Mouse (Mus musculus) lung, postnatal 10 days (tissue): ENCODE results near the gene Dnajc19.
"Not testable (repeated sequence)": the region's sequence is repeated elsewhere in the genome, so short reads cannot be mapped to it uniquely, and the experiment has no call there.

Experiments used
- DNase-seq: peaks from one replicate; pipeline ENCODE4 v3.0.0; 2021

The Dnajc19 gene

DNA sequence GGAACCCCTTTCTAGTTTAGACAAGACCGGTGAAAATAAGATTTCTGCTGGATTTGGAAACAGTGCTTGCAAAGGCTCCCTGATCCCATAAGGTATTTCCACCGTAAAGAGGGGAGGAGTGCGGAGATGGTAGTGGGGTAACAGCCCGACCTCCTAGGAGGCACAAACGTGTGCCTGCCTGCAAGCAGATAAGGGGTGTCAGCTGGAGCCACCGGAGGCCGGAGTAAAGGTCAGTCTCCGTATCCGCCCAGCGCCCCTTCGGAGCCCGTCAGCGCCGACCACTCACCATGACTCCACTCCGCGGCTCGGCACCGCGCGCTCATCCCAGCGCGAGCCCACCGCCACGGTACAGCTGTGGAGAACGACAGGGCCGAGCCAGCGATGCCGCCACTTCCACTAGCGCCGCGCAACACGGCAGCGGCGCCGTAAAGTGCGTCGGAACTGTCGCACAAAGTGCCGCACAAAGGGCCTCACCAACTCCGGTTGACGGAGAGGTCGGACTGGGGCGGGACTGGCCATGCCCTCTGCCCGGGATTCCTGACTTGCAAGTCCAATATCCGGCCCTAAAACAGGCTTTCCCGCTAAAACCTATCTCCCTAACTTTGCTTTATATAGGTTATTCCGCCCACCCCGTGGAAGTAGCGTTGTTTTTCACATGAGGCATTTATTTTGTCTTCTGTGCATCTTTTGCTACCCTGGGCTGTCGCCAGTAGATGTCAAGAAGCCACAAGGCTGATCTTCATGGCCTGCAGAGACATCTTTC, at the start of gene Dnajc19:
Dnajc19 (minus strand) TSS at position 422 of the 763 bp plus-strand sequence.
- peak; percentile 95 for DNase-seq

DNA sequence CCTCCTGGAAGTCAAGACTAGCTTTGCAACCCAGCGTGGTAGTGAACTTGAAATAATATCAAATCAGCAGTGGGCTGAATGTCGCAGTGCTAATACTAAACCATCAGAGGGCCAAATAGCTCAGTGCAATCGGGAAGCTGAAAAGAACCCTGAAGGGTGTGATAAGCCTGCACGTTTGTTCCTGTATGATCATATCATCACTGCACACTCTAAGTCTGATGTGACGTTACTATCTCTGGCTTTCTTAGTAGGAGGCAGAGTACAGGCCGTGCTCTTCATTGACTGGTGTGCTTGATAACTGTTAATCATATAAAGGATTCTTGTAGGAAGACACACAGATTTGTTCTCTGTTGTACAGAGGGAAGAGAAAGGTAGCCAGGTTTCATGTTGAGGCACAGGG, 48.8 kb upstream of the Dnajc19 start:
- DNase-seq = no peak

DNA sequence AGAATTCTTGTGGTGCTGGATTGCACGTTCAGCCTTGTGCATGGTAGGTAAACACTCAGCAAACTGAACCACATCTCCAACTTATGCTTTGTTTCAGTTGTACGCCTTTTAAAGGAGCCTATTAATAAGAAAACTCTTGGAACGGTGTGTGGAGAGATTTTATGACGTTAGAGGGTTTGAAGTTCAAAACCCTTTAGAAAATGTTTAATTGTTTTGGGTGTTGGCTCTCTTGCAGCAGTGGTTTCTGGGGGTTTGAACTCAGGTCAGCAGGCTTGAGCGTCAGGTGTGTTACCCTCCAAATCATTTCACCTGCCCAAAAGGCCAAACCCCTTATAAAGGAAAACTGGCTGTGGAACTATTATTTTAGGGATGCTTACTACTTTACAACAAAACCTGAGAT, 40.2 kb upstream of the Dnajc19 start:
- DNase-seq = no peak

DNA sequence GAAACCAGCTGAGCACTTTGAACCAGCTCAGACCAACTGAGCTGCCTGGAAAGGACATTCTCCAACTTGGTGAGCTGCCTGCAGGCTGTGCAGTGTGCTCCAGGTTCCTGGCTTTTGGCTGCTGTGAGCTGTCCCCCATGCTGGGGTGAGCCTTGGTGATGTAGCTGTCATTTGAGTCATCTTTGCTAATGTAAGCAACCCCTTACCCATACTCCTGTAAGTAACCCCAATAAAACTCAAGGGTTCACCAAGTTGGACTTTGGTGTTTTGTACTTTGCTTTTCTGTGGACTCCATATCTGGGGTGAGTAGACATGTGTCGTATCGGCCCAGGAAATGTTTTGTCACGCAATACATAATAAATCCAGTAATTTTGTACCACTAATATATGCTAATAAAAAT, 39.7 kb upstream of the Dnajc19 start:
- no peak for DNase-seq

DNA sequence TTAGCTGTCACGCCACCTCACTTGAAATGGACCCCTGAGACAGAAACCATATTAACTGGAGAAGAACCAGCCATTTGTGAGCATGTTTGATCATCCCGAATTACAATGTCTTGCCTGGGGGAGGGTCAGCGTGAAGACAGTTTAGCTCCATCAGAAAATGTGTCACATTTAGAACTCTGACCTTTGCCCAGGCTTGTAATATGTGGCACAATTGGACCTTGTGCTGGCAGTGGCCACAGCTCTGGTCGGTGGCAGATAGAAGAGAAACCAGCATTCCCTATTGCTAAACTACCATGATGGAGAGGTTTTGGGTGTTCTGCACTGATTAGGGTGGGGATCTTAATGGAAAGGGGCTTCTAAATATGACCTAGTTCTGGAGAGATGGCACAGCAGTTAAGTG, 38.7 kb upstream of the Dnajc19 start:
- DNase-seq = no peak

DNA sequence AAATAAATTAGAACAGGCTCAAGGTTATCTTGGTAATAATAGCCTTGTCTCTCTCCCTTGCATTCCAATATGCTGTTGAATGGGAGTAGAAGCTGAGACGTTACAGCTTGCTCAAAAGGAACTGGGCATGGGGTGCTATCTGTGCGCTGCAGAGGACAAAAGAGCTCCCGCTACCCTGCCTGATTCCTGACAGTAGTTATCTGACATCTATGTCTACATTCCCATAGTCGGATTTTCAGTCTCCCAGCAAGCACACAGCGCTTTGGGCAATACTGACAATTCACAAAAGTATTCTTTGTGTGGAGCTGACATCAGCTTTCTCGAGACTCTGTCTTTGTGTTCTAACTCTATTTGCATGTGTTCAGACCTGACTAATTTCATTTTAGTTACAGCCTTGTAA, 34.7 kb upstream of the Dnajc19 start:
- no peak for DNase-seq

DNA sequence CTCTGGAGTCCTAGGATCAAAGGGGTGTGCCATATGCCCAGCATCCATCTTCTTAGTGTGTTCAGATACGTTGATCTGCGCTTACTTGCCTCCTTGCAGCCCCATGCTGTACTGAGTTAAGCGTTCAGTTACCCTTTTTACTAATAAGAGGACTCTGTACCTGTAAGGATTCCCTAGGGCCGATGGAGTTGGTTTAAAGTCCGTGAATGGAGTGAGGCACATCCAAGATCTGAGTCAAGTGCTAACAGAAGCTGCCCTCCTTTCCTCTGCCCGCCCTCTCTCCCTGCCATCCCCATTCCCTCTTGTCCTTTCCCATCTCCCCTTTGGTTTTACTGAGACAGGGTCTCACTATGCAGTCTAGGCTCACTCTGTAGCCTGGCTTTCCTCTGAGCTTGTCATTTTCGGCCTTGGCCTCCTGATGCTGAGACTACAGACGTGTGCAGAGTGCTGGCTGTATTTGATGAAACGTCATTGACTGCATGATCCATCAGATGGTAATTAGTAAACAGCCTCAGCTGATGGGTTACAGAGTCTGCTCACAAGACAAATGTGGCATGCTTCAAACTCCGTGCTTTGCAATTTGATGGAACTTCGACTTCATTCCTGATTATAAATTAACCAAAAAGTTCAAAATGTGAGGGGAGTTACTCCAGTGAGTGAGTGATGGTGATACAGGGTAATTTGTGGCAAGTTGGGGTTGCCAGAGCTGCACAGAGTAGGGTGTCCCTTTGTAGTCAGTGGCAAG, 31.0 kb upstream of the Dnajc19 start:
- no peak for DNase-seq

DNA sequence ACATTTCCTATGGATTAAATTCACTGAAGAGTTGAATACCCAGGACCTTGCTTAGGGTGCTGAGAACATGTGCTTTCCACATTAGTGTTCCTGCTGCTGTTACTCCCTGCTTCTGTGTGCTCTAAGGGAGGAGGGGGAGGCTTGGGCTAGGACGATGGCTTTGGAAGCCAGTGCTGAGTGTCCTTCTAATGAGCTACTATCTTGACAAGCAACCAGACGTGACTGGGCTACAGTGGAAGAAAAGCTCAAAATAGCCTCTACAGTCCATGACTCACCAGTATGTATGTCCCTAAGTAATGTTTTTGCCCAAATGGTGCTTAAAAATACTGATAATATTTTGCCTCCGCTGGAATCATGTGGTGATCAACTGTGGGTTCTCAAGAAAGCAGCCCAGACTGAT, 26.5 kb upstream of the Dnajc19 start:
- no peak for DNase-seq

DNA sequence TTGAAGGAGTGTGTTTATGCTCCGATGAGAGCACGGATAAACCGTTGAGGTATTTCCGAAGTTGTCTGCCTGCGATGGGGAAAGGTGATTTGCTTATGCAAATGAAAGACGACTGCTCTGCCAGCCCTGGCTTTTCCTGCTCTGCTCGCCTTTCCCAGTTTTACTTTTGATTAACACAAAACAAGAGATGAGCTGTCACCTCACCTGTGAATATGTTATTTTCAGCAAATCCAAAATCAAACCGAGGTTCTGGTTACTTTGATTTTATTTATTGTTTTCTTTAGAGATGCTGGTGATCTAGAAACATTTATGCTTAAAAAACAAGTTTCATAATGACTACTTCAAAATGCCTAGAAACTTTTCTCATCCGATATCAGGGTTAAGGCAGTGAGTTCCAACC, 25.3 kb upstream of the Dnajc19 start:
- no peak for DNase-seq

DNA sequence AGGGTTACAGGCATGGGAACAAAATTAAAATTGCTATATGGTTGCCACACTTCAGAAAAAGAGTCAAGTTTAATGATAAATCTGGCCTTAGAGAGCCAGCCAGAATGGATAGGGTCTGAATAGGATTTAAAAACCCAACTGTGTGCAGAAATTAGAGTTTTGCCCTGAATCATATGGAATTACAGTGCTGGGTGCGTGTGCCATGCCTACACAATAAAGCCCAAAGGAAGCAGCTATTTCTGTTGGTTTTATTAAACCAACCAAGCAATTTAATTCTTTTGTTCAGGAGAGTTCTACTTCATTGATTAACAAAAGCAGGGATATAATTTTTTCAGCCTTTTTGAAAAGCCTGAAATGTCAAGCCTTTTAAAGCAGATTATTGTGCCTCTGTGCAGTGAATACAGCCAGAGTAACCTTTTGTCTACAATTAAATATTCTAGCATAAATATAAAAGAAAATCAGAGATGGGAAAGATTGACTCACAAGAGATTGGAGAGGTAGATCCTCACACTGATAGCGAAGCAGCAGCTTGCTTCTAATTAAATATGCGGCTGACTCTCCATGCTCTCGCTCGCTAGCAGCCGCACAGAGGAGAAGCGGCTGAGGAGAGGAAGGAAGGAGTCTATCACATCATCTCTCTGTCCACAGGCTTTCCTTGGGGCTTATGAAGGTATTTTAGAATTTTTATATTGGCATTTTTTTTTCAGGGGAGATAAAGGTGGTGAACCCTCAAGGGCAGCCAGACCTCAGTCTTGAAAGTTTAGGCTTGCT, 23.0 kb upstream of the Dnajc19 start:
- DNase-seq = no peak

DNA sequence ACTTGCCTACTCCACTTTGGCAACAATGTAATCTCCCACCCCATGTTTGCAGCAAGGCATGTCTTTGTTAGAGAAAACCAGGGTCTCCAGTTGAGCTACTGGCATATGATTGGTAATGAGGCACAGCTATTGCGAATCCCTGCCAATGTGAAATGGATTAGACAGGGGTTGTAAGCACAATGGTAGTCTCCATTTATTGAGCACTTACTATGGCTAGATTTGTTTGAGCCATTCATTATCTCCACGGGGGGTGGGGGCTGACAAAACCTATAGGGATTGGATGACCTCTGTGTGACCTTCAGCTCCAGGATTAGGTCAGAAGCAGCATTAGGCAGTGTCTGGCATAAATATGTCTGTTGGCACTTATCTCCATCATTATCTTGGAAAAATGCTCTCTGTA, 21.8 kb upstream of the Dnajc19 start:
- DNase-seq = no peak

DNA sequence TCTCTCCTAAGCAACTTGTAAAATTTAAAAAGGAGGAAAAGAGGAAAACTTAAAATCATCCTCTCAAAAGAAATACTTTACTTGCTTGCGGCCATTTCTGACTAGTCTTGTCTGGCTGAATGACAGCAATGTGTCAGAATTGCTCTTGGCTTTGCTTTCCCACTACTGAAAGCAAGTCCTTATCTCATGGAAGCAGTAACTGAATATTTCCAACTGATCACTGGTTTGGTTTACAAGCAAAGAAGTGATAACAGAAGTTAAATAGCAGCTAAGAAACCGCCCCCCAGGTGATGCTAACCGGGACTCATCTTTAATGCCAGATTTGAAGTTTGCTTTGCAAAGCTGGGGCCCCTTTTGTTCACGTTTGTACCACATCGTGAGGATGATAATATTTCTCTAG, 2.5 kb upstream of the Dnajc19 start:
- DNase-seq = no peak

DNA sequence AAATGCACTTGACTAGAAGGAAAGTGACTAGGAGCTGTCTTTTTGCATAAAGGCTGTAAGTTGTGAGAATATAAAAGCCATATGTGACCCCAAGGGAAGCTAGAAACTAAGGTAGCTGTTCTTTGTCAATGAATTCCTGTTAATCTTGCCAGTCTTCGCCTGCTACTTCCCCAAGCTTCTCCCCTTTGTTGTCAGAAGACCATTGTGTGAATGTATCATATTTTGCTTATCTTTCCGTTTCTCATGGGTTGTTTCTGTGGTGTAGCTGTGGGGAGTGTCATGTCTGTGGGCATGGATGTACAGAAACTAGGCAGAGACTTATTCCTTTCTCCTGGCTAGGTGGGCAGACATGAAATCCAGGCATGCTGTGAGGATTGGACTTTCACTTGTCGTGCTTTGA, 808 bp upstream of the Dnajc19 start:
- DNase-seq = no peak

DNA sequence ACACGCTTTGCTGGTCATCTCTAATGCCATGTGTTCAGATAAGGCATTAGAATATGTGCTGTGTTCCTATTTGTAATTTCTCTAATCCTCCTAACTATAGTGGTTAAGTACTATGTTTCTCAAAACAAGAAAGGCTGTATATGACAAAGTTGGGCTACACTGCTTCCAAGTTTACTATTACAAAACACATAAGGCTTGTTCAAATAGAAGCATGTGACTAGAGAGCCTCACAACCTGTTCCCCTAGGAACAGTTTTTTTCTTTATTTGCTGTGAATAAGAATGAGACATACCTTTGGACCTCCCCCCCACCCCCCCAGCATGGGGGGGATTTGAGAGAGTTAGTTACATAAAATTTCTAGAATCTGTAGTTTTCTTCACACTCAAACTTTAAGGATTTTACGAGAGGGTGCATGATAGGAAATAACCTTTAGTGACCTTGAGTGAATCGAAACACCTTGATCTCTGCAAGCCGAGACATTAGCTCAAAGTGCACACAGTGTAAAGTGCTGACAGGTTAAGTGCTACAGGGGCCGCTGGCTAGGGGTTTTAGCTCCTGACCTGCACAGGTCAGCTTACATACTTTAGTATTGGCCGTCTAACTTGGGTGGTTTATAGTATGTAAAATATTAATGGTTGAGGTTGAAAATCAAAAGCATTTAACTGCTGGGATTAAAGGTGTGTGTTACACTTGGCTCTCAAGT, 4.9 kb downstream of the Dnajc19 start:
- no peak for DNase-seq

DNA sequence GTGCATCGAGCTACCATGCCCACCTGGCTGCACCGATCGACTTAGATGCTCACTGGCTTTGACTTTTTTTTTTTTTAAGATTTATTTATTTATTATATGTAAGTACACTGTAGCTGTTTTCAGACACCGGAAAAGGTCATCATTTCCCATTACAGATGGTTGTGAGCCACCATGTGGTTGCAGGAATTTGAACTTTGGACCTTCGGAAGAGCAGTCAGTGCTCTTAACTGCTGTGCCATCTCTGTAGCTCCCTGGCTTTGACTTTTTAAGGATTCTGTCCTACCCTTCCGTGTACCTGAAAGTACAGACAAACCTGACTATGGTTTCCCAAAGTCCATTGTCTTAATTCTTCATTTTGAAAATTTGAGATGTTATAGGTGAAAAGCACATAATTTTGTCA, 8.4 kb downstream of the Dnajc19 start:
- DNase-seq = no peak

DNA sequence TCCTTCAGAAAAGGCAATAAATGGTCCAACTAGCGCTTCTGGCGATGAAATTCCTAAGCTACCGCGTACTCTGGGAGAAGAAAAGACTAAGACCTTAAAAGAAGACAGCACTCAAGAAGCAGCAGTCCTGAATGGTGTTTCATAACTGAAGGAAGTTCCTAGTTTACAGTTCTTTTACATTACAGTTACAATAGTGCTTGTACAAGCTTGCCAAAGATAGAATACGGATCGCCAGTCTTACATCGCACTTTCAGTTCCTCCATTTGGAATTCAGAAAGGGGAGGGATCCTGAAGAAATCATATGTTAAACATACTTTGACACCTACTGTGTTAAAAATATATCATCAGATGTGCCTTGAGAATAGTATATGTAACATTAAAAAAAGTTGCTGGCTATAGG, 12.2 kb downstream of the Dnajc19 start:
- not testable (repeated sequence) for DNase-seq

DNA sequence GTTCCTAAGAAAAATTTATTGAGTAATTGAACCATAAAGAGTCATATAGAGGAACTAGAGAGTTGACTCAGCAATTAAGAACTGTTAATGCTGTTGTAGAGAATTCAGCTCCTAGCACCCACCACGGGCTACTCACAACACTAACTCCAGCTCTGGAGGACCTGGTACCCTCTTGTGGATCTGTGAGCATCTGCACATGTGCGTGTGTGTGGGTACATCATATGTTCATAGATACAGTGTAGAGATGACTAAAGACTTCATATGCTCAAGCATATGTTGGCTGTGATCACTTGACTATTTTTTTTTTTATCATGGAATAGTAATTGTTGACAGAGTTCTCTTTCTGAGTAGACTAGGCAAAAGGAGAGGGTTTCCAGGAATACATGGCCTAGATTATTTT, 18.8 kb downstream of the Dnajc19 start:
- no peak for DNase-seq

DNA sequence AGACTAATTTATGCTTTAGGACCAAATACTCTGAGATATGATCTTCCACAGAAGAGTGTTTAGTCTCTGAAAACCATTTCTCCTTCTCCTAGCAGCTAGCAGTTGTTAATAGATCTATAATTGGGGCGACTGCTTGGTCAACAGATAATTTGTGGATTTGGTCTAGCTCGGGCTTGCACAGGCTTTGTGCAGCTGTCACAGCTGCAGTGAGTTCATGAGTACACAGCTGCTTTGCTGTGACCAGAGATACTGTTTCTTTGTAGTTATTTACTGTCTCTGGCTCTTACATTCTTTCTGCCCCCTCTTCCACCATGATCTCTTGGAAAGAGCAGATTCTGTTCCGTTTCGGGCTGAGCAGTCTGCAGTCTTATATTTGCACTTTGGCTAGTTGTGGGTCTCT, 39.1 kb downstream of the Dnajc19 start:
- DNase-seq = no peak

DNA sequence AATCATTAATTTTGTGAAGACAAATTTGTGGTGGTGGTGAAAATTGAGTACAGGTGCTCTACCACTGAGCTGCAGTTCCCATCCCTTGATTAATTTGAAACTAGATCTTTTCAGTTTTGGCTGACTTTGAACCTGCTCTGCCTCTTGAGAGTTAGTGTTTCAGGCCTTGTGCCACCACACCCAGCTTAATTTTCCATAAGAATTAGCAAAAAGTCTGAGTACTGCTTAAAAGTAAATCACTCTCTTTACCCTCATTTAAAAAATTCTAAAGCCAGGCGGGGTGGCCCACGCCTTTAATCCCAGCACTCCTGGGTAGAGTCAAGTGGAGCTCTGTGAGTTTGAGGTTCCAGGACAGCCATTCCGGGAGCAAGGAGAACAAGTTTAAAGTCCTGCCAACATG, 45.4 kb downstream of the Dnajc19 start:
- DNase-seq = no peak

DNA sequence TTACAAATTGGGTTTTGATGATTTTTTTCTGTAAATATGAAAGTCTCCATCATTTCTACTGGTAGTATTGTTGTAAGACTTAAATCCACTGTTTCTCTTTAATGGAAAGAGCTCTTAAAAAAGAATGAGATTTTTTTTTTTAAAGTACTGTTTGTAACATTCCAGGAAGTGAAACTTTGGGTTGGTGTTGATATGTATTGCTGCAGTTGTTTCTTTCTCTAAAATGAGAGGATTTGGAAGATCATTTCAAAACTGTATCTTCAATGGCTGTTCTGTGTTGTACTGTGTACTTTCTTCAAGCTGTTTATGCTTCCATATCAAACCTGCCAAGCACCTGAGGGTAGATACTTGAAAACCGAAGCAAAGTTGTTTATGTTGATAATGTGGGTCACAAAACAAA, 46.3 kb downstream of the Dnajc19 start:
- no peak for DNase-seq

DNA sequence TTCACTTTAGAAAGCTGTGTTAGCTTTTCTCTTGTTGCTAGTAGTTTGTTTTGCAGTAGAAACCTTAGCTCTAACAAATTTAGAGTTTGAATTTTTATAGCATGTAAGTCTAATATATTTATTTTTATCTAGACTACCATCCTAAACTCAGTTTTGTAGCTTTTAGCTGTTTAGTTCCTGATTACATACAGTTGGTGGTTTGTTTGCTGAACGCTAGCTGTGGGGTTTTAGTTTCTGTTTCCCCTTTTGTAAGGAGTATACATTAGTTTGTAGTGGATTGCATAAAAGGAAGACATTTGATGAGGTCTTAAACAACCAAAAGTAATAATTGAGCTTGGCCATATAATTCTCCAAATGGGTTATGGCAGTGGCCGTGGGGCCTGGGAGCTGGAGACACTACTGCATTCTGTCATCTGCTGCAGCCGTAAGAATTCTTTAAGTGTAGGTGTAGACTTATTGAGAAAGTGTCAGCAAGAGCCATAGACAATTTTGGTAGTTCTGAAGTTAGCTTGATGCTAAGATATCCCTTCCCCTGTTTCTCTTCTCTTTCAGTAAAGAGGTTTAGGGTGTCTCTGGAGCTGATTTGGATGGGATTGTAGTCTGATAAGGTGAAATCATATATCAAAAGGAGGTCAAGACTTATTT, 47.3 kb downstream of the Dnajc19 start:
- no peak for DNase-seq

DNA sequence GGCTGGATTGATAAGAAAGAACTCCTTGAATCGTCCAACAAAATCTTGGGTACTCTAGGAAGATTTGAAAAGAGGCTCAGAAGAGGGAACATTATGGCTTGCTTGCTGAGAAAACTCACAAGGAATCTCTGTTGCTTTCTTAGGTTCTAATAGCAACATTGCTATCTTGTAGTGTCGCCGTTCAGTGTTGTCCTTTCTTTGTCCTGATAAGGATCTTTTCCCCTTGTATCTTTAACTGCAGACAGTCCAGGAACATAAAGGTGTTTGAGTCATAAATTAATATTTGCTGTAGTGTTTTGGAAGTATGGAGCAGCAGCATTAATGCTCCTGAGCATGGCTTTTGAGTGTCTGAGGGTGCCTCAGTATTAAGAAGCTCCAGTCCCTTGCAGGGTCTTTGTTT, 50.5 kb downstream of the Dnajc19 start:
- no peak for DNase-seq

DNA sequence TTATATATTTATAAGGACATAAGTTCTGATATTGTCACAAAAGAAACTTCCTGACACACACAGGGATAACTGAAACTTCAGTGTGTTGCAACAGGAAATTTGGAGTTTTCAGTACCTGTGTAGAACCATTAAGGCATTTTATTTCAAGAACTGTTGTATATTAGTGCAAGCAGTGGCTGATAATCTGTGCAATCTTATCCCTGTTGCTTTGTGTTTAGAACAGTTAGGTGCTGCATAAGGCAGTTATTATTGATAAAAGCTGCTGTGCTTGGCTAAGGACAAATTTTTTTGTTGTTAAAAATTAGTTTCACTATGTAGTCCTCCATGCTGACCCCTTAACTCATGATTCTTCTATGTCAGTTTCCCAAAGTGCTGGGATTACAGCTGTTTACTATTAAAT, 52.2 kb downstream of the Dnajc19 start:
- no peak for DNase-seq
